Mouse (Mus musculus) gastrocnemius, adult 2 months (tissue): ENCODE results near the gene 6030458C11Rik. TPM values are rescaled to one million over a fixed set of nuclear protein-coding genes. Genes with fewer than 3 reads are reported as not detected.

ENCODE experiments used
- DNase-seq: peaks from one replicate; pipeline ENCODE4 v3.0.0; 2022
- H3K27ac ChIP-seq: fragments of 200-600 bp; 2 replicates; pipeline ENCODE4 v1.8.1; 2022; ENCODE audit warnings: mild to moderate bottlenecking
- H3K4me3 ChIP-seq: fragments of 200-600 bp; 2 replicates; pipeline ENCODE4 v1.8.1; 2022; ENCODE audit warnings: mild to moderate bottlenecking, moderate library complexity
- CTCF ChIP-seq: fragments of 200-600 bp; IDR thresholded peaks from 2 replicates; pipeline ENCODE4 v1.8.1; 2022; ENCODE audit warnings: antibody characterized with exemption, mild to moderate bottlenecking, moderate library complexity
- intact Hi-C: fragments of 180-260 bp; cut with DNase I; formaldehyde crosslinking; loops from one replicate; pipeline ENCODE4 v1.15.1; 2025
- total RNA-seq, 2 experiments: library from RNA; stranded (reverse); gene quantifications; 2 replicates each; pipeline ENCODE4 v1.2.3; 2021

The 6030458C11Rik gene
- total RNA-seq, 2 experiments from 2014 or later, result 21.5 to 22.7 TPM

GRCm38 (mm10) chr15:12842833-12843232 is 18.4 kb upstream of the 6030458C11Rik start:
- H3K4me3 ChIP-seq, result no peak overlapping the region
- H3K27ac ChIP-seq, result no peak overlapping the region
- TF ChIP-seq CTCF, result 0 out of 2 replicates have a peak, but pooled peaks have one; percentile 3
- intact Hi-C loops, result no loop called here
- no peak for DNase-seq

GRCm38 (mm10) chr15:12840737-12841136 is 16.3 kb upstream of the 6030458C11Rik start:
- H3K27ac ChIP-seq, result no peak overlapping the region
- H3K4me3 ChIP-seq, result no peak overlapping the region
- intact Hi-C loops, result no loop called here
- no peak for DNase-seq
- no peak for TF ChIP-seq CTCF

- TF ChIP-seq CTCF, result no peak
- H3K4me3 ChIP-seq, result no peak overlapping the region
- intact Hi-C loops, result no loop called here
- no peak overlapping the region for H3K27ac ChIP-seq
- no peak for DNase-seq
Observed at GRCm38 (mm10) chr15:12834231-12834630, 9.8 kb upstream of the 6030458C11Rik start.

- DNase-seq, result no peak
- Histone ChIP-seq H3K4me3 (no peak overlapping the region), H3K27ac (no peak overlapping the region)
- intact Hi-C loops, result no loop called here
- TF ChIP-seq CTCF, result no peak
Observed at GRCm38 (mm10) chr15:12833385-12833784, 8.9 kb upstream of the 6030458C11Rik start.

- intact Hi-C loops, result no loop called here
- no peak for TF ChIP-seq CTCF
- no peak overlapping the region for H3K27ac ChIP-seq
Observed at GRCm38 (mm10) chr15:12832599-12832998, 8.2 kb upstream of the 6030458C11Rik start.

GRCm38 (mm10) chr15:12829878-12830277 is 5.4 kb upstream of the 6030458C11Rik start:
- no peak for TF ChIP-seq CTCF
- intact Hi-C loops, result no loop called here
- H3K27ac ChIP-seq, result no peak overlapping the region

More at GRCm38 (mm10) chr15:12832599-12832998, 8.2 kb upstream of the 6030458C11Rik start:
- no peak overlapping the region for H3K4me3 ChIP-seq
- no peak for DNase-seq

GRCm38 (mm10) chr15:12825408-12825807 is 959 bp upstream of the 6030458C11Rik start:
- Histone ChIP-seq H3K4me3 (peak overlapping the region; percentile 99), H3K27ac (no peak overlapping the region; the same call in 1 of the 2 replicates)
- intact Hi-C loops, result no loop called here
- DNase-seq, result no peak
- TF ChIP-seq CTCF, result no peak

More at GRCm38 (mm10) chr15:12829878-12830277, 5.4 kb upstream of the 6030458C11Rik start:
- no peak overlapping the region for H3K4me3 ChIP-seq
- DNase-seq, result no peak

GRCm38 (mm10) chr15:12824965-12825364 is 516 bp upstream of the 6030458C11Rik start:
- no peak for DNase-seq
- H3K4me3 ChIP-seq, result peak overlapping the region; percentile 99
- intact Hi-C loops, result no loop called here
- TF ChIP-seq CTCF, result no peak; the same call in 1 of the 2 replicates
- H3K27ac ChIP-seq, result peak overlapping the region; percentile 96

GRCm38 (mm10) chr15:12823455-12824119 is 862 bp downstream of the 6030458C11Rik start:
- TF ChIP-seq CTCF, result no peak
- peak overlapping the region; percentile 99 for H3K4me3 ChIP-seq
- intact Hi-C loops, result no loop called here
- H3K27ac ChIP-seq, result peak overlapping the region; percentile 96; the same call in 1 of the 2 replicates
- DNase-seq, result no peak

- Histone ChIP-seq H3K4me3 (no peak overlapping the region), H3K27ac (no peak overlapping the region)
- DNase-seq, result no peak
- no peak for TF ChIP-seq CTCF
- intact Hi-C loops, result no loop called here
Observed at GRCm38 (mm10) chr15:12822416-12823395, 1.7 kb downstream of the 6030458C11Rik start.

GRCm38 (mm10) chr15:12817592-12817991 is 6.9 kb downstream of the 6030458C11Rik start:
- no peak for DNase-seq
- Histone ChIP-seq H3K27ac (no peak overlapping the region), H3K4me3 (no peak overlapping the region)
- TF ChIP-seq CTCF, result no peak
- intact Hi-C loops, result no loop called here

- no peak for DNase-seq
- intact Hi-C loops, result no loop called here
- no peak overlapping the region for H3K27ac ChIP-seq
- H3K4me3 ChIP-seq, result no peak overlapping the region
- no peak for TF ChIP-seq CTCF
Observed at GRCm38 (mm10) chr15:12812646-12813045, 11.8 kb downstream of the 6030458C11Rik start.

GRCm38 (mm10) chr15:12809305-12809704 is 15.1 kb downstream of the 6030458C11Rik start:
- no peak overlapping the region for H3K4me3 ChIP-seq
- TF ChIP-seq CTCF, result no peak
- intact Hi-C loops, result no loop called here
- no peak for DNase-seq
- no peak overlapping the region for H3K27ac ChIP-seq
